Mouse (Mus musculus) liver, adult (tissue): ENCODE data around the gene Hrc.

Experiments
- GATA4 ChIP-seq: IDR thresholded peaks from 2 replicates; pipeline ENCODE4 v1.6.1; 2014; ENCODE audit warnings: mild to moderate bottlenecking, low read length; ENCODE audit not compliant: insufficient replicate concordance

The Hrc gene

GRCm38 (mm10) chr7:45369022-45369745 is 34.1 kb downstream of the Hrc start:
- TF ChIP-seq GATA4 = no peak

GRCm38 (mm10) chr7:45369836-45370474 is 34.9 kb downstream of the Hrc start:
- TF ChIP-seq GATA4 = no peak

- TF ChIP-seq GATA4 = no peak
These were observed 35.6 kb downstream of the Hrc start, which contains the start of gene Lin7b for GRCm38 (mm10) chr7:45370475-45371311. Gene Lin7b, minus strand, starts transcription at chr7:45370583.

GRCm38 (mm10) chr7:45372371-45372770 is 37.3 kb downstream of the Hrc start:
- TF ChIP-seq GATA4 = no peak

GRCm38 (mm10) chr7:45374620-45375019 is 39.5 kb downstream of the Hrc start:
- no peak for TF ChIP-seq GATA4

- TF ChIP-seq GATA4 = no peak
These were observed 41.0 kb downstream of the Hrc start for GRCm38 (mm10) chr7:45376057-45376456.

GRCm38 (mm10) chr7:45386077-45386476 is 51.0 kb downstream of the Hrc start:
- TF ChIP-seq GATA4 = no peak
